Mouse (Mus musculus): Measurements from ENCODE around the gene Defb11. TPM values are rescaled to one million over a fixed set of nuclear protein-coding genes. Genes with fewer than 3 reads are reported as not detected.
A peak's percentile ranks its signal among the peaks of the same experiment; 100 is the strongest.
"Not testable (repeated sequence)": the region's sequence is repeated elsewhere in the genome, so short reads cannot be mapped to it uniquely, and the experiment has no call there.

Defb11 gene
- 0.82 TPM in 1 of 2 replicates, not detected in the other for polyA plus RNA-seq (2016; fragmentation: Nextera tagmentation; extraction: Ambion mirVana)

GRCm38 (mm10) chr8:21906290-21906689 is at the start of gene Defb11:
Gene Defb11 (minus strand): TSS chr8:21906412.
- not testable (repeated sequence) for H3K9me3 ChIP-seq; H3K27me3 ChIP-seq (replicated peaks; ENCODE audit: low read depth, poor library complexity, severe bottlenecking); H3K4me1 ChIP-seq; DNase-seq (ENCODE audit: low spot score); H3K36me3 ChIP-seq (replicated peaks); H3K4me3 ChIP-seq; H3K27ac ChIP-seq (replicated peaks)

- Histone ChIP-seq H3K4me3 (no peak overlapping the region), H3K36me3 (replicated peaks) (no peaks in the 10 kb centered on the region), H3K4me1 (no peaks in the 10 kb centered on the region), H3K9me3 (no peaks in the 10 kb centered on the region), H3K27me3 (replicated peaks; ENCODE audit: low read depth, poor library complexity, severe bottlenecking) (no peaks in the 10 kb centered on the region), H3K27ac (replicated peaks) (no peak overlapping the region)
- WGBS = 9% methylated on average over 9 of the region's 9 CpGs
- DNase-seq (ENCODE audit: low spot score) = peak; percentile 54
Measured at GRCm38 (mm10) chr8:21955321-21955720, 49.1 kb upstream of the Defb11 start.

- Histone ChIP-seq H3K27ac (replicated peaks) (no peak overlapping the region), H3K4me1 (no peaks in the 10 kb centered on the region), H3K27me3 (replicated peaks; ENCODE audit: low read depth, poor library complexity, severe bottlenecking) (no peaks in the 10 kb centered on the region), H3K4me3 (no peak overlapping the region), H3K36me3 (replicated peaks) (no peaks in the 10 kb centered on the region), H3K9me3 (no peaks in the 10 kb centered on the region)
- WGBS = 72% methylated on average over 9 of the region's 9 CpGs
- DNase-seq (ENCODE audit: low spot score) = no peak
Measured at GRCm38 (mm10) chr8:21947311-21948017, 41.3 kb upstream of the Defb11 start.

GRCm38 (mm10) chr8:21946462-21946861 is 40.2 kb upstream of the Defb11 start, which contains the start of gene Defb13:
Gene Defb13 (plus strand): TSS chr8:21946762.
- no peak for DNase-seq (ENCODE audit: low spot score)
- no peaks in the 10 kb centered on the region for H3K36me3 ChIP-seq (replicated peaks)
- no peak within 1 kb of the TSS for H3K27ac ChIP-seq (replicated peaks)
- 79% methylated on average over 6 of the region's 6 CpGs for WGBS
- no peaks in the 10 kb centered on the region for H3K27me3 ChIP-seq (replicated peaks; ENCODE audit: low read depth, poor library complexity, severe bottlenecking)
- no peaks in the 10 kb centered on the region for H3K4me1 ChIP-seq
- no peak within 1 kb of the TSS for H3K4me3 ChIP-seq
- H3K9me3 ChIP-seq = no peaks in the 10 kb centered on the region

GRCm38 (mm10) chr8:21938052-21938451 is 31.8 kb upstream of the Defb11 start, which contains the start of gene Defb35:
Gene Defb35 (plus strand): TSS chr8:21938352.
- 90% methylated on average over 4 of the region's 4 CpGs for WGBS

GRCm38 (mm10) chr8:21932610-21933009 is 26.4 kb upstream of the Defb11 start, which contains the start of gene Defb15:
Gene Defb15 (minus strand): TSS chr8:21932710.
- Histone ChIP-seq H3K4me3 (no peak within 1 kb of the TSS), H3K9me3 (no peaks in the 10 kb centered on the region), H3K27ac (replicated peaks) (no peak within 1 kb of the TSS), H3K4me1 (no peaks in the 10 kb centered on the region), H3K27me3 (replicated peaks; ENCODE audit: low read depth, poor library complexity, severe bottlenecking) (no peaks in the 10 kb centered on the region), H3K36me3 (replicated peaks) (no peaks in the 10 kb centered on the region)
- 88% methylated on average over 6 of the region's 6 CpGs for WGBS
- no peak for DNase-seq (ENCODE audit: low spot score)

More at GRCm38 (mm10) chr8:21938052-21938451, 31.8 kb upstream of the Defb11 start, which contains the start of gene Defb35:
- not testable (repeated sequence) for DNase-seq (ENCODE audit: low spot score); H3K27ac ChIP-seq (replicated peaks); H3K9me3 ChIP-seq; H3K4me1 ChIP-seq; H3K36me3 ChIP-seq (replicated peaks); H3K4me3 ChIP-seq; H3K27me3 ChIP-seq (replicated peaks; ENCODE audit: low read depth, poor library complexity, severe bottlenecking)

- not testable (repeated sequence) for H3K9me3 ChIP-seq; DNase-seq (ENCODE audit: low spot score); H3K4me1 ChIP-seq; H3K4me3 ChIP-seq; H3K27me3 ChIP-seq (replicated peaks; ENCODE audit: low read depth, poor library complexity, severe bottlenecking); H3K27ac ChIP-seq (replicated peaks); H3K36me3 ChIP-seq (replicated peaks)
- WGBS = 78% methylated on average over 3 of the region's 3 CpGs
Measured at GRCm38 (mm10) chr8:21930754-21931153, 24.5 kb upstream of the Defb11 start.

- H3K36me3 ChIP-seq (replicated peaks) = no peaks in the 10 kb centered on the region
- no peak for DNase-seq (ENCODE audit: low spot score)
- no peak overlapping the region for H3K4me3 ChIP-seq
- no peaks in the 10 kb centered on the region for H3K4me1 ChIP-seq
- no peak overlapping the region for H3K27ac ChIP-seq (replicated peaks)
- no peaks in the 10 kb centered on the region for H3K9me3 ChIP-seq
- no peaks in the 10 kb centered on the region for H3K27me3 ChIP-seq (replicated peaks; ENCODE audit: low read depth, poor library complexity, severe bottlenecking)
- WGBS = 89% methylated on average over 3 of the region's 3 CpGs
Measured at GRCm38 (mm10) chr8:21915625-21916024, 9.4 kb upstream of the Defb11 start.

GRCm38 (mm10) chr8:21912554-21912953 is 6.3 kb upstream of the Defb11 start:
- WGBS = 17% methylated on average over 2 of the region's 2 CpGs
- Histone ChIP-seq H3K9me3 (no peaks in the 10 kb centered on the region), H3K27ac (replicated peaks) (no peak overlapping the region), H3K36me3 (replicated peaks) (no peaks in the 10 kb centered on the region), H3K4me1 (no peaks in the 10 kb centered on the region), H3K27me3 (replicated peaks; ENCODE audit: low read depth, poor library complexity, severe bottlenecking) (no peaks in the 10 kb centered on the region), H3K4me3 (no peak overlapping the region)
- DNase-seq (ENCODE audit: low spot score) = no peak

GRCm38 (mm10) chr8:21911931-21912330 is 5.7 kb upstream of the Defb11 start:
- H3K4me1 ChIP-seq = no peaks in the 10 kb centered on the region
- WGBS = 8% methylated on average over 1 of the region's 1 CpGs
- no peaks in the 10 kb centered on the region for H3K27me3 ChIP-seq (replicated peaks; ENCODE audit: low read depth, poor library complexity, severe bottlenecking)
- no peak for DNase-seq (ENCODE audit: low spot score)
- no peaks in the 10 kb centered on the region for H3K9me3 ChIP-seq
- no peaks in the 10 kb centered on the region for H3K36me3 ChIP-seq (replicated peaks)
- H3K4me3 ChIP-seq = no peak overlapping the region
- no peak overlapping the region for H3K27ac ChIP-seq (replicated peaks)

- H3K4me1 ChIP-seq; H3K36me3 ChIP-seq (replicated peaks); H3K4me3 ChIP-seq; H3K27me3 ChIP-seq (replicated peaks; ENCODE audit: low read depth, poor library complexity, severe bottlenecking); H3K27ac ChIP-seq (replicated peaks); H3K9me3 ChIP-seq; DNase-seq (ENCODE audit: low spot score): not testable (repeated sequence)
Measured at GRCm38 (mm10) chr8:21885321-21885720, 20.9 kb downstream of the Defb11 start, which contains the start of gene Defb9. Gene Defb9 (minus strand): TSS chr8:21885421.

GRCm38 (mm10) chr8:21858586-21858985 is 47.6 kb downstream of the Defb11 start, which contains the start of gene Defb10:
Gene Defb10 (plus strand): TSS chr8:21858901.
- not testable (repeated sequence) for H3K27me3 ChIP-seq (replicated peaks; ENCODE audit: low read depth, poor library complexity, severe bottlenecking); H3K4me3 ChIP-seq; H3K36me3 ChIP-seq (replicated peaks); DNase-seq (ENCODE audit: low spot score); H3K27ac ChIP-seq (replicated peaks); H3K9me3 ChIP-seq; H3K4me1 ChIP-seq
- WGBS = 34% methylated on average over 1 of the region's 1 CpGs

Data from embryonic facial prominence, embryonic 10.5 days (tissue).